Mouse (Mus musculus) C2C12 (cell line): ENCODE results near the gene Dpyd. TPM values are rescaled to one million over a fixed set of nuclear protein-coding genes. Genes with fewer than 3 reads are reported as not detected.

ENCODE experiments used
- H3K27me3 ChIP-seq: one replicate; pipeline ENCODE4 v1.6.1; 2011; ENCODE audit not compliant: control insufficient read depth, insufficient read depth, insufficient read length
- H3K36me3 ChIP-seq: one replicate; pipeline ENCODE4 v1.6.1; 2011; ENCODE audit not compliant: control insufficient read depth, insufficient read depth
- H3K4me3 ChIP-seq: one replicate; pipeline ENCODE4 v1.5.1; 2011; ENCODE audit warnings: mild to moderate bottlenecking, control low read depth; ENCODE audit not compliant: poor library complexity, insufficient read depth, severe bottlenecking
- H3K79me2 ChIP-seq: one replicate; pipeline ENCODE4 v1.6.1; 2011; ENCODE audit not compliant: control insufficient read depth, insufficient read depth
- H3K79me3 ChIP-seq: one replicate; pipeline ENCODE4 v1.6.1; 2011; ENCODE audit warnings: low read depth, control low read depth
- H3ac ChIP-seq: one replicate; pipeline ENCODE3; 2011; ENCODE audit warnings: low read depth; ENCODE audit not compliant: control insufficient read depth, insufficient read length
- CEBPB ChIP-seq: IDR thresholded peaks from one replicate; pipeline ENCODE4 v1.6.1; 2011; ENCODE audit warnings: low read depth, mild to moderate bottlenecking, control low read depth, moderate library complexity
- CTCF ChIP-seq: IDR thresholded peaks from one replicate; pipeline ENCODE4 v1.5.1; 2011; ENCODE audit not compliant: control insufficient read depth, insufficient read depth, insufficient read length
- FOSL1 ChIP-seq: IDR thresholded peaks from one replicate; pipeline ENCODE4 v1.8.0; 2011; ENCODE audit warnings: mild to moderate bottlenecking, low read length; ENCODE audit not compliant: poor library complexity, insufficient read depth, severe bottlenecking
- MAX ChIP-seq: IDR thresholded peaks from one replicate; pipeline ENCODE4 v1.6.1; 2011; ENCODE audit warnings: mild to moderate bottlenecking, control low read depth
- MYOD1 ChIP-seq: IDR thresholded peaks from one replicate; pipeline ENCODE4 v1.6.1; 2011; ENCODE audit warnings: low read depth; ENCODE audit not compliant: control insufficient read depth, insufficient read length
- MYOG ChIP-seq: IDR thresholded peaks from one replicate; pipeline ENCODE4 v1.6.1; 2011; ENCODE audit not compliant: control insufficient read depth, insufficient read length; ENCODE audit errors: extremely low read depth
- USF1 ChIP-seq: IDR thresholded peaks from one replicate; pipeline ENCODE4 v1.6.1; 2011; ENCODE audit warnings: low read depth, mild to moderate bottlenecking, control low read depth, moderate library complexity
- polyA plus RNA-seq: library from polyadenylated mRNA; unstranded; fragments of >200 nt; fragmentation: generic; extraction: Trizol; gene quantifications from one replicate; pipeline ENCODE4 v1.2.1, GENCODE M21; 2012; ENCODE audit warnings: missing spikeins

Dpyd gene
- polyA plus RNA-seq, 1 experiment: 0.60 TPM

DNA sequence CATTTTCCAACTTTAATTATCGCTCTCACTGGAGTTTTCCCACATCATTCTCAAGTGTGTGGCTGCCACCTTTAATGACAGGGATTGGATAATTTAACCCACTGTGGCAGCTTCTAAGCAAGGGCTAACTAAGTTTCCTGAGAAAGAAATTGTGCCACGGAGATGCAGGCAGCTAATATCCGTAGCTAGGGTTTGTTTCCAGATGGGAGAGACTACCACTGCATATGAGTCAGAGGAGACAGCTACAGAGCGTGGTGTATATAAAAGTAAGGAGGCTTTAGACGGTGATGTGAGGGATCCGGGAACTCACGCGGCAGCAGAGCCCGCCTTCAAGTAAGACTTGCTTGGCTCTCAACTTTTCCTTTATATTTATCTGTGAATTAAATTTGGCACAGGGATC is 505.3 kb downstream of the Dpyd start:
- H3ac ChIP-seq: no peak overlapping the region

DNA sequence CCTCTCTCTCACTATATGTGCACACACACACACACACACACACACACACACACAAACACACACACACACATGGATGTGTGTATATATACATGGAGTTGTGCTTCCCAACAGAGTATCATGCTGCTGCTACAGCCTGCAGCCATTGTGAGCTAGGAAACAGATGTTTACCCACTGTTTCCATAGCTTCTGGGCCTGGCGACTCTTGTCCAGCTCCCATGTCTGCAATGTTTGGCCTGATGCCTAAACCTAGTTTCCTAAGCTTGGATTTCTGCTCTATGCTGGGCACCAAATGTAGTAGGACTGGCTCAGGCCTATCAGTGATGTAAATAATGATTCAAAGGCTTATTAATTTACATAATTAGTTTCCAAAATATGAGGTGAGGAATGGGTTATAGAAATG is 524.7 kb downstream of the Dpyd start:
- TF ChIP-seq USF1 (no peak), MYOD1 (no peak), MAX (no peak), CEBPB (no peak), CTCF (no peak), FOSL1 (no peak), MYOG (no peak)
- H3K79me2 ChIP-seq: no peaks in the 10 kb centered on the region
- no peak overlapping the region for H3ac ChIP-seq
- no peaks in the 10 kb centered on the region for H3K27me3 ChIP-seq
- H3K4me3 ChIP-seq: no peak overlapping the region
- H3K36me3 ChIP-seq: no peaks in the 10 kb centered on the region
- no peaks in the 10 kb centered on the region for H3K79me3 ChIP-seq

More for the DNA sequence above, 505.3 kb downstream of the Dpyd start:
- Histone ChIP-seq H3K27me3 (no peaks in the 10 kb centered on the region), H3K79me2 (no peaks in the 10 kb centered on the region), H3K36me3 (no peaks in the 10 kb centered on the region), H3K79me3 (no peaks in the 10 kb centered on the region), H3K4me3 (no peak overlapping the region)
- no peak for TF ChIP-seq CEBPB
- no peak for TF ChIP-seq MYOD1
- TF ChIP-seq MYOG: no peak
- no peak for TF ChIP-seq FOSL1
- TF ChIP-seq MAX: no peak
- no peak for TF ChIP-seq CTCF
- no peak for TF ChIP-seq USF1

DNA sequence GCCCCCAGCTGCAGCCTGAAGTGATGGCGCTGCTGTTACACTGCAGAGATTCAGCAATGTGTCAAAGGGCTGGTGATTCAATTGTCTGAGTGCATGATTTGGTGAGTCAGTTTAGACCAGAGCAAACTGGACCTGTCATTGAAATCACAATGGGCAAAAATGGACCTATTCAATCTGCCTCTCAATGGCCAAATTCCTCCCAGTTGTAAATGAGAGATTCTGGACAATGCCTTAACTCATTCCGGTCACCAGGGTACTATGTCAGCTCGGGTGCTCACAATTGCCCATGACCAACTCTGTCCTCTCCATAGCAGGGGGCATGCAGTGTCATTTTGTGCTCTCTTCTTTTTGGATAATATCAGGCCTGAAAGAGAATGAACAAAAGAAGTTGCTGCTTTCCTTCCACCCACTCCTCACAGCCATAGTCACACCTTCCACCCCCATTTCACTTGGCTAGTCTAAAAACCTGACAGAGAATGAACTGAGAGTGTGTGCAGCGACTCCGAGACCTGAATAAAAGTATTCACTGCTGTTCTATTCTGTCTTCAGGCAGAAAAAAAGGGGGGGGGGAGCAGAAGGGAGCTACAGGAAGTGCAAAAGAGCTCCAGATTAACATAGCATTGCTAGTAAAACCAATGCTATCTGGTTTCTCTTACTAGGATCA is 533.4 kb downstream of the Dpyd start:
- H3K79me3 ChIP-seq: no peaks in the 10 kb centered on the region
- H3K79me2 ChIP-seq: no peaks in the 10 kb centered on the region
- no peaks in the 10 kb centered on the region for H3K36me3 ChIP-seq
- TF ChIP-seq MYOG: no peak
- no peak for TF ChIP-seq MAX
- TF ChIP-seq FOSL1: no peak
- TF ChIP-seq CTCF: no peak
- H3K4me3 ChIP-seq: no peak overlapping the region
- no peaks in the 10 kb centered on the region for H3K27me3 ChIP-seq
- H3ac ChIP-seq: no peak overlapping the region

DNA sequence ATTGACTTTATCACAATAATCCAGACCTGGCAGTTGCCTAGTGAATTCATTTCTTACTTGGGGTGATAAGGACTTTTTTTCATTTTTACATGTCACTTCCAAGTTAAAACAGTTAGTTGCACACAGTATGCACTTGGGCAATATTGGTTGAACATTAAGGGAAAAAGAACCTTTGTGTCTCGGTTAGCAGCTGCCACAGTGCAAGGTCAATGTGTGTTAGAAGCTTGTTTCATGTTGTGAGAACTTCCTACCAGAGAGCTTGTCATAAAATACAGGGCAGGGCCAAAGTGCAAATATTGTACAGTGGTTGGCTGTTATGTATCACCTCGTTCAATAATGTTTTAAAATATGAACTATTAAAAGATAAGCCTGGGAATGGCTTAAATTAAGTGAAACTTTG is 564.1 kb downstream of the Dpyd start:
- Histone ChIP-seq H3K79me2 (no peaks in the 10 kb centered on the region), H3K27me3 (no peaks in the 10 kb centered on the region), H3K36me3 (no peaks in the 10 kb centered on the region), H3K79me3 (no peaks in the 10 kb centered on the region), H3K4me3 (no peak overlapping the region), H3ac (no peak overlapping the region)
- TF ChIP-seq CTCF (no peak), MAX (no peak), CEBPB (no peak), MYOD1 (no peak), FOSL1 (no peak), MYOG (no peak), USF1 (no peak)

DNA sequence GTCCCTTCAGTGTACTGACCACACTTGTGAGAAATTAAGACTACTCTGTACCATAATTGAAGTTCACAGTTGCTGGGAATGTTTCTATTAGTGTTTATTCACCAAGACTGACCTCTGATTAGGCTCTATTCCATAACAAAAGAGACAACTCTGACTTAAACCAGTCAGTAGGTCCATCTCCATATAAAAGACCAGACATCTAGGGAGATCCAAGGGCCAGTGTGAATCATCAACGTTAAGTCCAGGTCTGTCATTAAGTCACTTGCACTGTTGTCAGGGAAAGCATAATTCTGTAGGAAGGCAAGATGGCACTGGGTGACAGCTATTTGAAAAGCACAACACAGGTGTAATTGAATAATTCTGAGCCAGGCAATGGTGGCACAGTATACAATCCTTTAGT is 566.1 kb downstream of the Dpyd start:
- Histone ChIP-seq H3K79me2 (no peaks in the 10 kb centered on the region), H3ac (no peak overlapping the region), H3K4me3 (no peak overlapping the region), H3K27me3 (no peaks in the 10 kb centered on the region), H3K79me3 (no peaks in the 10 kb centered on the region), H3K36me3 (no peaks in the 10 kb centered on the region)
- TF ChIP-seq FOSL1: no peak
- TF ChIP-seq CEBPB: no peak
- no peak for TF ChIP-seq MAX
- TF ChIP-seq USF1: no peak
- TF ChIP-seq MYOD1: no peak
- no peak for TF ChIP-seq MYOG
- no peak for TF ChIP-seq CTCF

DNA sequence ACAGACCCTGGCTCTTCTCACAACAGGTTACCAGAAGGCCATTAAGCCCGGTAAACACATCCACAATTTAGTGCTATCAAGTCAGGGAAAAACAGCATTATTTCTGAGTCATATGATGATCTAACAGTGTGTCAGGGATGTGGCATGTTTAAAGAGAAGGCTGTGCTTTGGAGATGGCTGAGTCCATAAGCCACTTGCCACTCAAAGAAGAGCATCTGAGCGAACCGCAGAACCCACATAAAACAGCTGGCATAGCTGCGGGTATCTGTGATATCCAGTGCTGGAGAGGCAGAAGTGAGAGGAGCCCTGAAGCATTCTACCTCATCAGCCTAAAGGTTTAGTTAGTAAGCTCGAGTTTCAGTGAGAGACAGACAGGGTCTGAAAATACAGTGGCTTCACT is 581.1 kb downstream of the Dpyd start:
- no peaks in the 10 kb centered on the region for H3K79me3 ChIP-seq
- no peaks in the 10 kb centered on the region for H3K79me2 ChIP-seq
- H3K27me3 ChIP-seq: no peaks in the 10 kb centered on the region
- H3K4me3 ChIP-seq: no peak overlapping the region
- H3K36me3 ChIP-seq: no peaks in the 10 kb centered on the region
- no peak overlapping the region for H3ac ChIP-seq
- TF ChIP-seq MYOD1 (peak; percentile 84), CTCF (no peak)
